Mouse (Mus musculus): ENCODE results near the gene Wdr86.

GRCm38 (mm10) chr5:24730986-24731385 is 459 bp upstream of the Wdr86 start:
- no peak for TF ChIP-seq CTCF (IDR thresholded peaks at IDR 0.05; ENCODE audit: borderline replicate concordance, insufficient read depth, low read depth, low read length)
- TF ChIP-seq POLR2A (IDR thresholded peaks at IDR 0.05; ENCODE audit: borderline replicate concordance, insufficient read depth, low read length), result no peak
